Mouse (Mus musculus): ENCODE measurements around the gene Slc13a2.

DNA sequence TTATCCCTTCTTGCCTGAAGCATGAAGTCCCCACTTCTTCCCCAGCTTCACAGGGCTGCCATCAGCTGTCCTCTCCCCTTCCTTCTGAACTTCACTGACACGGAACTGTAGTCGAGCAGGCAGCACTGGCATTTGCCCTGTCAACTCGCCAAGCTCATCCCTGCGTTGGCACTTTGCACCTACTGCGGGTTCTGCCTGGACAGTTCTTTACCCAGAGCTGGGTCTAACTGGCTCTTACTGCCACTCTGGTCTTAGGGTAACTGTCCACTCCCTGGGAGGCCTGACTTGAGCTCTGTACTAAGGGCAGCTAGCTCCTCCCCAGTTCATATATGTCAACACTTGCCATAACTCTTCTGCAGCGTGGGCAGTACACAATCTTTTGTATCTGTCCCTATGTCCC lies 5.2 kb downstream of the Slc13a2 start:
- TF ChIP-seq CTCF (IDR thresholded peaks at IDR 0.05; ENCODE audit: borderline replicate concordance, extremely low read depth, insufficient read depth, insufficient read length) (no peak), POLR2A (IDR thresholded peaks at IDR 0.05; ENCODE audit: borderline replicate concordance, extremely low read depth, insufficient read depth, insufficient read length, poor library complexity, severe bottlenecking) (no peak)

Measured in brain, embryonic 14.5 days (tissue).